Mouse (Mus musculus): ENCODE data around the gene Dcbld2.

- TF ChIP-seq CTCF (IDR thresholded peaks at IDR 0.05; ENCODE audit: low read depth) (no peak), EP300 (IDR thresholded peaks at IDR 0.05; ENCODE audit: low read depth) (no peak)
These were observed 24.1 kb downstream of the Dcbld2 start for GRCm38 (mm10) chr16:58432384-58432783.
